Mouse (Mus musculus): Measurements from ENCODE around the gene Kndc1.

Gene Kndc1

GRCm38 (mm10) chr7:139956658-139957057 is 62.2 kb downstream of the Kndc1 start:
- no peak for DNase-seq

DNA sequence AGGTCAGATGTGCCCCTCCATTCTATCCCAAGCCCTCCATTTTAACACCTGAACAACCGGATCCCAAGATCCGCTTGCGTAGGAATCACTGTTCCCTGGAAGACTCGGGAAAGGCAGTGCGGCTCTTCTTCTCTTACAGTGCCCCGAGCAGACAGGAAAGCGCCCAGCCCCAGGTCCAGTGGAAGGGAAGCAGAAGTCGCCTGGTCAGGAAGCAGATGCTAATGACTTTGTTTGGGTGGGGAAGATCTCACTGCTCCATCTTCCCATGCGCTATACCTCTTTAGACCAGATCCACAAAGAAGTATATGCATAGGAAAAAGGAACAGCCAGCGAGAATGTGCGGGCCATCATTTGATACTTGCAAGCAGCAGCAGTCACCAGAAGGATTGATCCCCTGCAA is 62.9 kb downstream of the Kndc1 start:
- DNase-seq, result no peak

GRCm38 (mm10) chr7:139957958-139958357 is 63.5 kb downstream of the Kndc1 start:
- no peak for DNase-seq

GRCm38 (mm10) chr7:139961141-139961540 is 66.6 kb downstream of the Kndc1 start:
- no peak for DNase-seq

DNA sequence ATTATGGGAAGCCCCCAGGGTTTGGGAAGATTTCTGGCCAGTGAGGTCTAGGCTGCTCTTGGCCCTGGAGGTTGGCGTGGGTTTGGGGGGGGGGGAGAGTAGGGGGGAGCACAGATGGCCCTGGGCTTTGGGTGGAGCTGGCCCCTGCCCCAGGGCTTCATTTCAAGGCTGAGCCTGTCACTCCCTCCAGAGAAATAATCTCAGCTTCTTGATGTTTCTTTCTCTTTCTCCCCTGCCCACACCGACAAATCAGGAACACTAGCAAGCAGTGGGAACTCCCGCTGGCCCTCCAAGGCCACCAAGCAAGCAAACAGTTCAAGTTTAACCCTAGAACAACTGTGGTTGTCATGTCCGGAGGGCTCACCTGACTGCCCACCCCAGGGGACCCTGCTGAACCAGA is 69.3 kb downstream of the Kndc1 start:
- no peak for DNase-seq

GRCm38 (mm10) chr7:139967175-139967574 is 72.7 kb downstream of the Kndc1 start:
- no peak for DNase-seq

DNA sequence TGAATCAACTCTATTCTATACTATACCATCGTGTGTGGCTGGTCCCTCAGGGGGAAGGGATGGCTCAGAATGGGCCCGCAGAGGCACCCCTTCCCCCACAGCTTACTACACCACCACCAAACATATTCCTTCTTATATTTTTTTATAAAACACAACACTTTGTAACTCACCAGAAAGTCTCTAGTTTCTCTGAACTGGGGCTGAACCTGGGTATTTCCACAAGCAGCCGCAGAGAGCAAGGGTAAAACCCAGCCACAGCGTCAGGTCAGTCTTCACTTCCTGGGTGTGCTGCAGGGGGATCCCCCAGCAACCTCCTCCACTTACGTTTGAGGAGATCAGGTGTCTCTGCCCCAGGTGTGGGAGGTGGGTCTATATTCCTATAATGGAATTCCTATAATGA is 73.9 kb downstream of the Kndc1 start:
- no peak for DNase-seq

DNA sequence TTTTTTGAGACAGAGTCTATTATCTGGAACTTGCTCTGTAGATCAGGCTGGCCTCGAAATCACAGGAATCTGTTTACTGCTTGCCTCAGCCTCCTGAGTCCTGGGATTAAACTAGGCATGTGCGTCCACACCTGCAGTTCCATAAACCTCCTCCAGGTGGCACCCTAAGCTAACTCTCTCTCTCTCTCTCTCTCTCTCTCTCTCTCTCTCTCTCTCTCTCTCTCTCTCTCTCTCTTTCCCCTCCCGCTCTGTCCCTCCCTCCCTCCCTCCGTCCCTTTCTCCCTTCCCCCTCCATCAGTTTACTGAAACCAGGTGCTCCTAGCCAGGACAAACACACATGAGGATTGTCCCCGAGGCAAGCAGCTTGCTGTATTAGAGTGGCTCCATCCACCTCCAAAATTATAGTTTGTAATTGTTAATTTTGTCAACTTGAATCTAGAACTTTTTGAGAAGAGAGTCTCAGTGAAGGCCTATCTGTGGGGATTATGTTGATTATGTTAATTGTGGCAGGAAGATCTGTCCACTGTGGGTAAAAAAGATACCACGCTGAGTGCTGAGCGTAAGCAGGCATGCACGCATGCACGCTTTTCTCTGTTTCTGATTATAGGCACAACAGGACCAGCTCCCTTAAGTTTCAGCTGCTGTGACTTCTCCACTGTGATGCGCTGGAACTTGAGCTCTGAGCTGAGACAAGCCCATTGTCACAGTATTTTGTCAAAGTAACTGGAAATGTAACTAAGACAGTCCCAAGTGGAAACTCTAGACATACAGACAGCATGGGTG is 75.0 kb downstream of the Kndc1 start:
- DNase-seq, result peak; percentile 84

- DNase-seq, result no peak
Observed at GRCm38 (mm10) chr7:139970216-139970919, 75.9 kb downstream of the Kndc1 start.

DNA sequence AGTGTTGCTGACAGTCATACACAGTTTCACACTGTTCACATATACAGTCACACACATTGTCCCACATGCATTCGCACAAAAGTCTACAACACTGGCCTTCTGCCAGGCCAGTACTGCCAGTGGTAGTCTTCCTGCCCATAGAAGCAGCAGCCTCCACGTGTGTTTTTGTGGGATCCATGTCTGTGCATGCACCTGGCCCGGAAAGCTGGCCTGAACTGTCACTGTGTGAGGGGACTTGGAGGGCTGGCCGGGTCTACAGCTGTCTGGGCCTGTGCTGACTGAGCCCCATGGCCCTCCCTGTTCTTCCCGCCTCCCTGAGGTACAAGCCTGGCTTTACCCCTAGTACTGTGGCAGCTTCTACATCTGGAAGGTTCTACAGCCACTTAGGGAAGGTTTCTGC is 76.5 kb downstream of the Kndc1 start:
- DNase-seq, result no peak

GRCm38 (mm10) chr7:139971436-139971835 is 76.9 kb downstream of the Kndc1 start:
- DNase-seq, result no peak

DNA sequence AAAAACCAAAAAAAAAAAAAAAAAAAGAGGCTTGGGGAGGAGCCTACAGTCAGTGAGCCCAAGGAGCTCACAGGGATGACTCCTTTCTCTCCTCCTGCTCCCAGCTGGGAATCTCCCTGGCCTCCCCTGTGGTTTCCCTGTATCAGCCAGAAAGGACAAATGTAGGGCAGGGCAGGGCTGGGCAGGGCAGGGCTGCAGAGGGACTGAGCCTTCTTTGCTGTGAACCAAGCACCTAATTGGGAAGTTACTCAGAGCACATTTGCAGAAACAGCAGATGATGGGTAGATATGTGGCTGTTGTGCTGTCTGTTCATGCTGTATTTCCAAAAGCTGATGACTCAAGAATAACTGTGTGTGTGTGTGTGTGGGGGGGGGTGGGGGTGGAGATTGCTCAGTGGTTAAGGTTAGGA is 78.4 kb downstream of the Kndc1 start:
- DNase-seq, result no peak

DNA sequence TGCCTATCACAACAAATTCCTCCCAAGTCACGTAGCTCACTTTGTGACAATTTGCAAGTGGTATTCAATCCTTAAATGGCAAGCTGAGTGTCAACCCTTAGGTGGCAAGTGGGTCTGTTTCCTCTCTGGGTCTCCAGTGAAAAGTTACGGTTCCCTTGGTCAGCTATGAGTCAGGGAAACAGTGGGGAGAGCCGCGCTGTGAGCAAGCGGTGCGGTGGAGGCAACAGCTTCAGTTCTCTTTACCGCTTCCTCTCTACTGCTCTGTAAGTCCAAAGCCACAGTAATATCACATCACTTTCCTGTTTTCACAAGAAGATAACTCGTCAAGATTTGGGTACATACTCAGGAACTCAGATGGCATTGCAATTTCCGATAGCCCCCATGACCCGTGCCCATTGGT is 79.8 kb downstream of the Kndc1 start:
- no peak for DNase-seq

DNA sequence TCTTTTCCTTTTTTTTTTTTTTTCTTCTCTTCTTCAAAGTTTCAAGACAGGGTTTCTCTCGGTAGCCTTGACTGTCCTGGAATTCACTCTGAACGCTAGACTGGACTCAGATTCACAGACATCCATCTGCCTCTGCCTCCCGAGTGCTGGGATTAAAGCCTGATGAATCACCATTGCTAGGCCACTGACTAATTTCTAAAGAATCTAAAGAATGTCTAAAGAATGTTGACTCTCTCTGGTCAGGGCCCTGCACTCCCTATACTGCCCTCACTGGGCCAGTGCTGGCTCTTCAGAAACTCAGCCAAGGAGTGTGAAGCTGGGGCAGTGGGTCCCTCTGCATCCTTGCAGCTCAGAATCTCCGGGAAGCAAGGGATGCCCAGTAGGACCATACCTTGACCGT is 81.0 kb downstream of the Kndc1 start:
- no peak for DNase-seq

- peak; percentile 77 for DNase-seq
Observed at GRCm38 (mm10) chr7:139978278-139978892, 83.9 kb downstream of the Kndc1 start, which contains the start of gene 6430531B16Rik. Gene 6430531B16Rik, minus strand, starts transcription at chr7:139978755.

GRCm38 (mm10) chr7:139979011-139979719 is 84.7 kb downstream of the Kndc1 start:
- DNase-seq, result peak; percentile 16

GRCm38 (mm10) chr7:139980778-139981177 is 86.3 kb downstream of the Kndc1 start:
- DNase-seq, result no peak

DNA sequence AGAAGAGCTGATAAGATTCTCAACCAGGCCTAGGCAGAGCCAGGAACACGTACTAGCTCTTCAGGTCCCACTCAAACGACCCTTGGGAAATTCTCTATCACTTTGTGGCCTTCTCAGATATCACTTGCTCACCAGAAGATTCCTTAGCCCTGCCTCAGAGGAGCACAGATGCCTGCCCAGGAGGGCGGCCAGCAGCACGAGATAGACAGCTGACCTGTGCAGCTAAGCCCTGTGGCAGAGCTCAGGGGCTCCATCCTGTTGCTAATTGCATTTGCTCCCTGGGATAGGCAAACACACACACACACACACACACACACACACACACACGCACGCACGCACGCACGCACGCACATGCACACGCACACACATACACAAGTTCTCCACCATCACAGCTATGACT is 87.6 kb downstream of the Kndc1 start:
- no peak for DNase-seq

- no peak for DNase-seq
Observed at GRCm38 (mm10) chr7:139984505-139984904, 90.0 kb downstream of the Kndc1 start.

- DNase-seq, result no peak
Observed at GRCm38 (mm10) chr7:139988272-139988671, 93.8 kb downstream of the Kndc1 start.

DNA sequence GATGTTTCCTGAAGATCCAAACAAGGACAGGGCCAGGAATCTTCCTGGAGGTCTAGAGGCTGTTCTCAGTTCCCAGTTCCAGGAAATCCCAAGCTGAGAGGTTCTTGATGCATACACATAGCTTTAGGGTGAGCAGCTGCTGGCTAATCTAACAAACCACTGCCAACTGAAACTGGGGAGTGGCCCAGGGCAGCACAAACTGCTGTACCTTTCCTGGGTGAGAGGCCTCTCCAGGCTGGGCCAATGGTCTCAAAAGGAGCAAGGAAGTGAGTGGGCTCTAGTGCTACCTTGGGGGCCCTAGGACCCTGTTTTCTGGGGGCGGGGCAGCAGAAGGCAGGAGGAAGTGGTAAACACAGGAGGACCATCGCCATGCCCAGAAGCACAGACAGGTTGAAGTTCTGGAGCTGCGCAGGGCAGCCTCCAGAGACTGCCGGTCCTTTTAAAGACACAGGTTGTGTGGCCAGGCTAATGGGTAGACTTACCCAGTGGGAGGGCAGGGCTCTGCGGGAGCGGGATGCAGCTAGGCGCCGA is 96.4 kb downstream of the Kndc1 start:
- DNase-seq, result no peak
